Mouse (Mus musculus) liver, adult (tissue): ENCODE results near the gene Ltbp1.

ENCODE experiments used
- GATA4 ChIP-seq: IDR thresholded peaks from 2 replicates; pipeline ENCODE4 v1.6.1; 2014; ENCODE audit warnings: mild to moderate bottlenecking, low read length; ENCODE audit not compliant: insufficient replicate concordance

The Ltbp1 gene

DNA sequence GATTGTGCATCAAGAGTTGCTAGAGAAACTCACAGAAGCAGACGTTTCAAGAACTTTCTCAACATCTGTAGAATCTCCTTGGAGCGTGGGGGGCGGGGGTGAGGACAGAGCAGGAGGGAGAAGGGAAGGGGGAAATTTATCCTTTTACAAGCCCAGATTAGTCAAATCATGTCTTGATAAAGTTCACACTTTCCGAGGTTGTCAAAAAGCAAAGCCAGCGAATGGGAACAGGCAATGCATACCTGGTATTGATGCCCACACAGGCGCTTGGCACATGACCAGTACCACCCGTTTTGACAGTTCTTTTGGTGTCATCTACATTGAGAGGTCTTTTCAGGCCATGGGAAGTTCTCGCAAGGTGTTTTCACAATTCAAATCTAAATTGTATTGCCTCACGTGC is 327.6 kb downstream of the Ltbp1 start:
- no peak for TF ChIP-seq GATA4

DNA sequence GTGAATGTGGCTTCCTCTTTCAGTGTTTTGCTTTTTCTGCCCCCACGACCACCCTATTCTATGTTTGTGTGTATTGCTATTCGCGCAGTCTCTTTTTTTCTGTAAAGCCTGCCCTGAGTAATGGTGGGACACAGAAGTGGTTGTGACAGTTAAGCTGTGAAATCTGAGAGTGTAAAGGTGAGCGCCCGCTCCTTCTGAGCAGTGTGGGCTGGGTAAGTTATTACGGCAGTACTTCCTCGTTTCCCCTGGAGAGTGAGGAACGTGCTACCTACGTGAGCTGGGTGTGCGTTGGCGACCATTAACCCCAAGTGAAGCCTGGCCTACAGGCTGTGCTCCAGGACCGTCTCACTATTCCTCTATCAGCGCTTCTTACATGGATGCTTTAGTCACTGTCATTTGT is 328.4 kb downstream of the Ltbp1 start:
- TF ChIP-seq GATA4, result no peak

- no peak for TF ChIP-seq GATA4
These were observed 330.3 kb downstream of the Ltbp1 start for GRCm38 (mm10) chr17:75335649-75336048.

- TF ChIP-seq GATA4, result no peak
These were observed 335.9 kb downstream of the Ltbp1 start for GRCm38 (mm10) chr17:75341227-75341626.

DNA sequence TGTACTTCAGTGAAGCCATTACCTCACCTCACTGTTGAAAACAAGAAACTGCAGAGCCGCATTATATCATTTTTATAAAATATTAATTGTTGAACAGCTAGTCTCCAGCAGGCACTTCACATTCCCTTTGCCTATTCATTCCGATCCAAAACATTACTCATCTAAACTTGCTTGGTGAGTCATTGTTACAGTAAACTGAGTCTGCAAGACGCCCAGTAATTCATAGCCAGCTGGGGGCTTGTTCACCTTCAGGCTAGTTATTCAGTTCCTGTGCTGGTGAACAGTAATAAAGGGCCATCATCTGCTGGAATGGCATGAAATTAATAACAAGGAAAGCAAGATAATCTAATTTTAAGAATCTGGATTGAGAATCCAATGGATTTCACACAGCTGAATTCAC is 339.7 kb downstream of the Ltbp1 start:
- TF ChIP-seq GATA4, result no peak

GRCm38 (mm10) chr17:75347414-75347813 is 342.0 kb downstream of the Ltbp1 start:
- no peak for TF ChIP-seq GATA4

- TF ChIP-seq GATA4, result no peak
These were observed 343.7 kb downstream of the Ltbp1 start for GRCm38 (mm10) chr17:75349109-75349508.

DNA sequence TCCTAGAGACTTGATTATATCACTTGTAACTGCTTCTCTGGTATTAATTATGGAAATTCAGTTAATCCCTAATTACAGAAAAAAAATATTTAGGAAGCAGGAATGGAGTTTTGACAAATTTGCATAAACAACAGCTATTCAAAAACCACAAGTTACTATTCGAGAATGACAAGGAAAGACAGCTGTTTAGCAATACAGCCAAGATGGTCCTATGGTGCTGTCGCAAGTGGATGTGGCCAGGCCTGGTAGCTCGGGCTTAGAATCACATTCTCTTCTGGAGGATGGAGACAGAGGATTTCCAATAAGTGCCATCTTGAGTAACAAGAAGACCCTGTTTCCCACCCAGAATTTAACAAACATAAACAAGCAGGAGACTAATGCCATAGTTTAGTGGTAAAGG is 344.2 kb downstream of the Ltbp1 start:
- TF ChIP-seq GATA4, result no peak

DNA sequence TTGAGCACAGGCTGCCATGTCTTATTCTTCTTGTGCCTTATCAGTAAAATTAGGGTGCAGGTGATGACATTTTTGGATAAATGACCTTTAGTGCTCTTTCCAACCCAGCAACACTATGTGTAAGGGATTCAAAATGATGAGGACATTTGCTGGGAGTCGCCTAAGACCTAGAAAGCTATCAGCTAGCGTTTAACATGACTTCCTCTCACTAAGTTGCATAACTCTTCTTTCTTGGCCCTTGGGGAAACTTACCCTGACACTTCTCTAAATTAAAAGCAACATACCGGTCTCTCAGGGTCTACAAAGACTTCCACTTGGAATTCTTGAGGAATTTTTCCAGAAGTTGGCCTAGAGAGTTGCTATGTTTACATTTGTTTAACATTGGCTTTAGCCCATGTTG is 348.0 kb downstream of the Ltbp1 start:
- TF ChIP-seq GATA4, result no peak

DNA sequence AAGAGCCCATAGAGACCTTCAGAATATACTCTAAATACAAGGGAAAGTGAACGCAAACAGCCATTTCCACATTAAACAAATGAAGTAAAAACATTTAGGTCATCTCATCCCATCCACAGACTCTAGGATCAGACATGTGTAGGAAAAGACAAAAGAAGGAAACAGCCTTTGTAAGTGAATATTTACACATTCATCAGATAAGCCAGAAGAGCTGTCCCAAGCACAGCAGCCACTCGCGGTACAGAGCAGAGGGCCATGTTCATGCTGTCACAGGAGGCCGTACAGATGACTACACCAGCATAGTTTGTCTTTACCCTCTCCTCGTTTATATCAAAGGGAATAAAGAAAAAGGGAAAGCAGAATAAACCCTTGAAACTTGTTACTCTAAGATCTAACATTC is 350.1 kb downstream of the Ltbp1 start:
- no peak for TF ChIP-seq GATA4

DNA sequence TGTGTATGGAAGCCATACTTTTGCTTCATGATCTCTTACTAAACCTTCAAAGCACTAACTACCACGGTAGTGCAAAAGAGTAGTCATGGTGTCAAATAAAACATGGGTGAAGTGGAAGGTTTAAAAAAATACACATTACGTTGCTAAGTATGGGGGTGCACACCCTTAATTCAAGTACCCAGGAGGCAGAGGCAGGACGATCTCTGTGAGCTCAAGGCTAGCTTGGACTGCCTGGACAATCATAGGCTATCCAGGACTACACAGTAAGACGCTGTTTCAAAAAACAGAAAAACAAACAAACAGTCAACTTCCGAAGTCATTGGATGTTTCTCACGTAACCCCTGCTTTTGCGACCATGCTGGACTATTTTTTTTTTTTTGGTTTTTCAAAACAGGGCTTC is 354.7 kb downstream of the Ltbp1 start:
- no peak for TF ChIP-seq GATA4

GRCm38 (mm10) chr17:75366332-75366731 is 361.0 kb downstream of the Ltbp1 start:
- no peak for TF ChIP-seq GATA4

- no peak for TF ChIP-seq GATA4
These were observed 362.3 kb downstream of the Ltbp1 start for GRCm38 (mm10) chr17:75367486-75368155.

DNA sequence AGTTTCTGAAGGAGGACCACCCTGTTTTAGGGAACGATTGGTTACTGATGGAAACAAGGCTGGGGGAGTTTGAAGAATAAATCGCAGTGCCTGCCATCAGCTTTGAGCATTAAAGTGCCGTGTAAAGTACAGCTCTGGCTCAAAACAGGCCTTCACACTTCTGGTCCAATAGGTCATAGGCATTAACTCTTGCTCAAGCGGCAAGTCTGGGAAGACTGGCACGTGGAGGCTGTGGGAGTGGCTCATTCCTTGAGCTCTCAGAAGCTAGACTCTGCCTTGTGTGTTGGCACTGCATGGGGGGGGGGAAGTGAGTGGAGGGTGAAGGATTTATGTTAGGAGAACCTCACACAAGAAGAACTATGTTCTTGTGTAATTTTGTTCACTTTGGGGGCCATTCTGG is 363.2 kb downstream of the Ltbp1 start:
- TF ChIP-seq GATA4, result no peak

GRCm38 (mm10) chr17:75369351-75369750 is 364.0 kb downstream of the Ltbp1 start:
- no peak for TF ChIP-seq GATA4

DNA sequence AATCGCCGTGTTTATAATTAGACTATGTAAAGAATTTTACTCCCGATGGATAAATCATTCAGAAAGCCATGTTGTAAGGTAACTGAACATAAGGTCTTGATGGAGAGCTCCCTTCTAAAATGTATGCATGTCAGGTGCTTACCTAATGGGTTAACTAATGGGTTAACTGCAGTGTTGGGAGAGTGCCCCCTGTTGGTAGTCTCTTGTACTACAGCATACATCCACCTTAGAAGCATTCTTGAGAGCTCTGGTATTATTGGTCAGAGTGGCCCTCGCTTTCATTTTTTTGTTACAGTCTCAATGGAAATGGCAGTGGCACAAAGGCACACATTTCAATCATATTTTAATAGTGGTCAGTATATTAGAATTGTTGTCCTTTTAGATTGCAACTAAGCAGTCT is 364.8 kb downstream of the Ltbp1 start:
- TF ChIP-seq GATA4, result no peak

GRCm38 (mm10) chr17:75371650-75372049 is 366.3 kb downstream of the Ltbp1 start:
- TF ChIP-seq GATA4, result no peak
